Mouse (Mus musculus): ENCODE results near the gene Kansl1l. TPM values are rescaled to one million over a fixed set of nuclear protein-coding genes. Genes with fewer than 3 reads are reported as not detected.

The Kansl1l gene
- total and polyA plus RNA-seq, 3 experiments, result 1.8 to 1.9 TPM; not detected in 1

- peak overlapping the region; percentile 82 for H3K27ac ChIP-seq (ENCODE audit: control insufficient read depth, low read depth, low read length)
- TF ChIP-seq E2F4 (IDR thresholded peaks at IDR 0.05; ENCODE audit: borderline replicate concordance, low read depth, low read length), result no peak
- TF ChIP-seq TBP (IDR thresholded peaks at IDR 0.05; ENCODE audit: low read depth, low read length), result peak; percentile 38; the same call in 1 of the 2 replicates
- no peak for TF ChIP-seq ZNF384 (IDR thresholded peaks at IDR 0.05; ENCODE audit: low read depth, low read length)
- peak; percentile 94 for TF ChIP-seq ETS1 (IDR thresholded peaks at IDR 0.05; ENCODE audit: low read depth, low read length)
- no peak for TF ChIP-seq TAL1 (IDR thresholded peaks at IDR 0.05; ENCODE audit: low read length)
- TF ChIP-seq ZKSCAN1 (IDR thresholded peaks at IDR 0.05; ENCODE audit: low read depth, low read length), result no peak
- TF ChIP-seq MXI1 (IDR thresholded peaks at IDR 0.05; ENCODE audit: low read depth, low read length), result peak; percentile 82
- TF ChIP-seq NELFE (IDR thresholded peaks at IDR 0.05; ENCODE audit: low read depth, low read length), result peak; percentile 42
- no peak for TF ChIP-seq KAT2A (conservative IDR thresholded peaks at IDR 0.05; ENCODE audit: low read depth, low read length)
- no peak for TF ChIP-seq NRF1 (IDR thresholded peaks at IDR 0.05; ENCODE audit: insufficient read depth, low read depth, low read length, poor library complexity, severe bottlenecking)
- peak; percentile 94 for TF ChIP-seq USF1 (IDR thresholded peaks at IDR 0.05; ENCODE audit: low read depth, low read length)
- TF ChIP-seq EP300 (IDR thresholded peaks at IDR 0.05; ENCODE audit: low read depth in 1 of 2, low read length in 2 of 2), result peak; percentile 27 to 41
- TF ChIP-seq TCF12 (IDR thresholded peaks at IDR 0.05; ENCODE audit: low read depth, low read length), result peak; percentile 57; the same call in 1 of the 2 replicates
- no peak for TF ChIP-seq CTCF (IDR thresholded peaks at IDR 0.05 in 2 of 3, conservative IDR thresholded peaks at IDR 0.05 in 1 of 3; ENCODE audit: control insufficient read depth in 1 of 3, insufficient read depth in 1 of 3, low read depth in 2 of 3, low read length in 3 of 3, poor library complexity in 1 of 3, severe bottlenecking in 1 of 3)
- peak; percentile 82 for TF ChIP-seq SIN3A (IDR thresholded peaks at IDR 0.05; ENCODE audit: low read length)
- TF ChIP-seq MYB (IDR thresholded peaks at IDR 0.05; ENCODE audit: low read depth, low read length), result peak; percentile 59
- TF ChIP-seq RCOR1 (IDR thresholded peaks at IDR 0.05; ENCODE audit: low read depth, low read length), result peak; percentile 43; the same call in 1 of the 2 replicates
- no peak for TF ChIP-seq ELF1 (IDR thresholded peaks at IDR 0.05; ENCODE audit: low read depth, low read length)
- TF ChIP-seq BHLHE40 (IDR thresholded peaks at IDR 0.05; ENCODE audit: borderline replicate concordance, low read depth, low read length), result peak; percentile 88
- peak; percentile 17 to 76; a peak in 2 of 4 replicates for TF ChIP-seq USF2 (IDR thresholded peaks at IDR 0.05; ENCODE audit: borderline replicate concordance in 1 of 2, insufficient read depth in 1 of 2, low read depth in 1 of 2, low read length in 2 of 2)
- TF ChIP-seq CHD2 (IDR thresholded peaks at IDR 0.05; ENCODE audit: low read length), result no peak
- TF ChIP-seq MYC (IDR thresholded peaks at IDR 0.05; ENCODE audit: low read depth, low read length), result 0 out of 2 replicates have a peak, but pooled peaks have one; percentile 38
- TF ChIP-seq UBTF (IDR thresholded peaks at IDR 0.05; ENCODE audit: borderline replicate concordance, insufficient read depth, low read depth, low read length), result 0 out of 2 replicates have a peak, but pooled peaks have one; percentile 38
- peak; percentile 71; the same call in 1 of the 2 replicates for TF ChIP-seq MEF2A (IDR thresholded peaks at IDR 0.05; ENCODE audit: extremely low read depth, insufficient replicate concordance, low read depth, low read length, poor library complexity, severe bottlenecking)
- TF ChIP-seq MAFK (IDR thresholded peaks at IDR 0.05; ENCODE audit: borderline replicate concordance, low read depth, low read length), result peak; percentile 45; the same call in 1 of the 2 replicates
- TF ChIP-seq MAZ (IDR thresholded peaks at IDR 0.05; ENCODE audit: low read depth, low read length), result peak; percentile 82; the same call in 1 of the 2 replicates
- TF ChIP-seq HCFC1 (IDR thresholded peaks at IDR 0.05; ENCODE audit: low read depth, low read length), result 0 out of 2 replicates have a peak, but pooled peaks have one; percentile 34
- TF ChIP-seq MAX (IDR thresholded peaks at IDR 0.05; ENCODE audit: low read length), result peak; percentile 90
- TF ChIP-seq POLR2AphosphoS5 (IDR thresholded peaks at IDR 0.05; ENCODE audit: borderline replicate concordance, low read depth, low read length), result no peak
- peaks cover 5% of the 10 kb centered on the region; the same call in 1 of the 2 replicates for H3K79me2 ChIP-seq (ENCODE audit: control insufficient read depth, insufficient read depth, low read length, poor library complexity)
- H3K9me3 ChIP-seq (replicated peaks; ENCODE audit: insufficient read depth, low read length), result no peaks in the 10 kb centered on the region
- peak; percentile 78 for DNase-seq (ENCODE audit: low read depth, low spot score)
- peaks cover 3 to 7% of the 10 kb centered on the region in 2 experiments for H3K4me1 ChIP-seq (ENCODE audit: control insufficient read depth in 1 of 2, insufficient read depth in 2 of 2, low read length in 2 of 2)
- H3K27me3 ChIP-seq (ENCODE audit: control insufficient read depth in 1 of 2, insufficient read depth in 2 of 2, low read length in 2 of 2), result no peaks in the 10 kb centered on the region
- H3K36me3 ChIP-seq (ENCODE audit: control insufficient read depth in 1 of 2, insufficient read depth in 2 of 2, low read length in 2 of 2), result peaks cover 0 to 9% of the 10 kb centered on the region in 2 experiments; a peak in 2 of 4 replicates
- H3K4me3 ChIP-seq (ENCODE audit: control insufficient read depth in 1 of 2, insufficient read depth in 1 of 2, low read depth in 2 of 2, low read length in 2 of 2), result peak overlapping the region; percentile 66 to 94
- peak overlapping the region; percentile 72 for H3K9ac ChIP-seq (ENCODE audit: control insufficient read depth, low read depth, low read length, poor library complexity, severe bottlenecking)
These were observed 1.2 kb downstream of the Kansl1l start for GRCm38 (mm10) chr1:66815941-66816777.

Measured in MEL (cell line).